Mouse (Mus musculus): ENCODE results near the gene Car8.
"Not testable (repeated sequence)": the region's sequence is repeated elsewhere in the genome, so short reads cannot be mapped to it uniquely, and the experiment has no call there.

Gene Car8

DNA sequence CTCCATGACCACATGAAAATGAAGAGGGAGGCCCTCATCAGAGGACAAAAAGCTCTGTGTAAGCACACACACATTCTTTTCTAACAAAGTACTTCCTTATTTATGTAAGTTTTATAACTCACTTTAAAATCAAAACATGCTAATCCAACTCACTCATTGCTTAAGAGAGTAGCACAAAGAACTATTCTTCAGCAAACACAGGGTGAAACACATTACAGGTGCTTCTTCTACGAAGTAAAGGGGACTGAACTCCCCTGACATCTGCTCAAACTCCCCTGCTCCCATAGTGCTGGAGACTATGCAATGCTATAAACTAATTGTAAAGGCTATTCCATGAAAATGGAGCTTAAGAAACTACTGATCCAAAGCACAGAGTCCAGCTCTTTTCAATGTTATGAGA is 35.5 kb downstream of the Car8 start:
- no peak for DNase-seq (ENCODE audit: low spot score in 2 of 2)

DNA sequence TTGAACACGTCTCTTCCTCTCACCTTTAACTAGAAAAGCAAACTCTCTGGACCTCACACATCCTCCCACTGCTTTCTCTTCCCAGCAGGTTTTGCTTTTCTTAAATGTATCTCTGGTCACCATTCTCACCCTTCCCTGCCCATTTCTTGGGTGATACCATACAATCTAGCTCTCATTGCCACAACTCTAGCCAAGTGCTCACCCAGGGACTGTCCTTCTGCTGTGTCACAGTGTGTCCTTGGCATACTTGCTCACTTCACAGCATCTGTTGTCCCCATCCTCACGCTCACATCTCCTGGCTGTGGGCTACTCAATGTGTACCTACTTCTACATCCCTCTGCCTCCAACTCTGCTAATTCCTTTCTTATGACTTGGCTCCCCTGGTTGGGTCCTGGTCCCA is 37.2 kb downstream of the Car8 start:
- DNase-seq (ENCODE audit: low spot score in 2 of 2): no peak

DNA sequence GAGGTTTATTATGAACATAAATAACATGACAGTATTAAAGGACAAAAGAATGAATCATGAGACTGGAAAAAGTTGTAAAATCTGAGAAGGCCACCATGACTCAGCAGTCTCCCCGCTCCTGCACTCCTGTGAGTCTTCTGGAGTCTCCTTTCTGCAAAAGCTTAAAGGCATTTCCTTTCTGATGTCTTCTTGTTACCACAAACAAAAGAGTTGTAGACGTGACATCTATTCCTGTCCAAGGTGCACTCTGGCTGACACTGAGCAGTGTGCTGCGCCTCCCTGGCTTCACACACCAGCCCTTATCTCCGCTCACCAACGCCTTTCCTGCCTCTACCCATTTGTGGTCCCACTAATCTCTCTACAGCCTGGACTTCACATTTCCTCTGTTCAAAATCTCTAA is 38.8 kb downstream of the Car8 start:
- DNase-seq (ENCODE audit: low spot score in 2 of 2): no peak

DNA sequence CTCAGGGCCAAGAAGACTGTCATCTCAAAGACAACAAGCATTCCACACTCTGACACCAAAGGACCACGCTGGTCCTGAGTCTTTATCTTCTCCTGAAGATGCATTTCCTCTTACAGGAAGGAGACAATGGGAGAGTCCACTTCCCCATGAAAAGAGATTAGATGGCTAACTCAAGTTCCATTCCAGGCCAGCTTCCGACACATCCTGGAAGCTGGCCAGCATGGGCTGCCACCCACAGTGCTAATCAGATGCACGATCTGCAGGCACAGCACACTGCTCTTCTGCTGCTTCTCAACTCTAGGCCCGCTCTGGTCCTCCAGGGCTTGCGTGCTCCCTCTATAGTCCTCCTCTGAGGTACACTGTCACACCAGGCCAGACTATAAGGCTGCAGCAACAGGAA is 40.8 kb downstream of the Car8 start:
- DNase-seq (ENCODE audit: low spot score in 2 of 2): no peak

DNA sequence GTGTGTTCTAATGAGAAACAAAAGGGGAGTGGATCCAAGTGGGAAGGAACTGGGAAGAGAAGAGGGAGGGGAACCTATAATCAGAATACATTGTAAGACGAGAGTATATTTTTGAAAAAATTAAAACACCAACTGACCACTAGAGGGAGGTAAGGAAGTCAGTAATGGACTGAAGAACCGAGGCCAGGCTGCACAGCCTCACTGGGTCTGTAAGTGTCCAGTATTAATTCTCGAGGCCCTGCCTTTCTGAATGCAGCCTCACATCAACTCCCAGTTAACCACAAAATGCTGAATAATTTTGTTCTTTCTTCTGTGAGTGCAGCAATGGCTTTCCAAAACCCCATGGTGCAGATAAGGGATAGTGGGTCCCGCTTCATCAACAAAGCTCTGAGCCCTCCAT is 48.4 kb downstream of the Car8 start:
- no peak for DNase-seq (ENCODE audit: low spot score in 2 of 2)

DNA sequence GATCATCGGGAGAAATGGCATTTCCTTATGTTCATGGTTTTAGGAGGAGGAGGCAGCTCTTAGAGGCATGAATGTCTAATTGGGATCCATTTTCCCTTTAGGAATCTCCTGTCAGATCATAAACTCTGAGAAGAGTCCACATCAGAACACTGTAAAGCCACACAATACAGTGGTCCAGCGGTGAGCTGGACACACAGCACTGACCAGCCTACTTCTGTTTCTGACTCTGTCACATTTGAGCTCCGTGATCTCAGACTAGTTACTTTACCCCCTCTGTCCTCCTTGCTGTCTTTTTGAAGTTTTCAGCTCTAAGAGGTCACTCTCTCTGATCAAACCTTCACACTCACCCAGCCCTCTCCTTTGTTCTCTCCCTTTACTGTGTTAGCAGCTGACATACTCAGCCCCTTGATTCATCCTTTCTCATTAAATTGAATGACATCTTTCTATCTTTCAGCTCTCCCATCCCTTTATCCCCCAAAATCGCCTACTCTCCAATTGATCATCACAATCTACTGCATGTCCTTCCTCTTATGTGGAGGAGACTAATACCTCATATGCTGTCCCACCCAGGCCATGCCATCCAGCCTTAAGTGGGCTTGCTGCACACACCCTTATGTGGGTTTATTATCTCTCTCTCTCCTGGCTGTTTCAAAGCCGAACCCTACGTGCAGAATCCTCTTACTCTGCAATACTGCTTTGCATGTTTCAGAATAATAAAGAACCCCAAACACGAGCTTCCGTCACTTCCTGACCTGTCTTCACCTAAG is 51.7 kb downstream of the Car8 start:
- DNase-seq (ENCODE audit: low spot score in 2 of 2): no peak

DNA sequence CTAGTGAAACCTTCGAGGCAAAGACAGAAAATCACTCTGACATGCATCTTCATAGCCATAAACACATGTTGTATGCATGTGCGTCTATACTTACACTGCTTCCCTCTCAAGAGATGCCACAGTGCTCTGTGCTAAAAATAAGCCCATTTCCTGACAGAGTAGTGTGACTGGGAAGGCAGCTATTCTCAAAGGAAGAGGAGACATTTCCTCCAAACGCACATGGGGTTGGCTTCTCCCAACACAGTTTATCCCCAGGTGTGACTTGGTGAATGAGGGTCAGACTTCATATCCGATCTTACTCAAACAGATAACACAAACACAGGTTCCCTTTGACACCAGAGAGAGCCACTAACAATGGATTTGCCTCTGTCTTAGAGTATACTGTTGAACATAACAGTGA is 58.3 kb downstream of the Car8 start:
- no peak for DNase-seq (ENCODE audit: low spot score in 2 of 2)

DNA sequence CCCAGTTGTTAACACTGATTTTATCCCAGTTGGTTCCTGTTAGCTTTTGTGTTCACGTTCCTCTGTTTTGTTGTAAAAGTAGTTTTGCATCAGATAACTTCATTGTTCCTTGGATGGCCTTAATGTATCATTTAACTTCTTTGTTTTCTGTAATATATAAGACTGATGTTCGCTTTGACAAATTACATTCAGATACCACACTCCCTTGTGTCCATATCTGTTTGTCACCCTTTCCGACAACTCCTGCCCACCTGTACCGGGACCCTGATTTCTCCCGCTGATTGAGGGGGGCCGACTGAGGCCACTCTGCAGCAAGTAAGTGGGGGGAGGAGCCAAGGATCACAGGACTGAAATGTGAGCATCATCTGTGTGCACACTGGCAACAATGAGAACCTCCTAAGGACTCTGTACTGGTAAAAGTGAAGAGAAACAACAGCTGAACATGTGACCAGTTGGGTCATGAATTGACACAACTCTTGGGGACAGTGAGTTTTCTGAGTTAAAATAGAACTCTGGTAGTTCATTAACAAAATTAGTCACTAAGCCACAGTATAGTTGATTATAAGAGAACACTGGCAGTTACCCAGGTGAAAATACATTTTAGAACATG is 84.1 kb downstream of the Car8 start:
- DNase-seq (ENCODE audit: low spot score in 2 of 2): no peak

DNA sequence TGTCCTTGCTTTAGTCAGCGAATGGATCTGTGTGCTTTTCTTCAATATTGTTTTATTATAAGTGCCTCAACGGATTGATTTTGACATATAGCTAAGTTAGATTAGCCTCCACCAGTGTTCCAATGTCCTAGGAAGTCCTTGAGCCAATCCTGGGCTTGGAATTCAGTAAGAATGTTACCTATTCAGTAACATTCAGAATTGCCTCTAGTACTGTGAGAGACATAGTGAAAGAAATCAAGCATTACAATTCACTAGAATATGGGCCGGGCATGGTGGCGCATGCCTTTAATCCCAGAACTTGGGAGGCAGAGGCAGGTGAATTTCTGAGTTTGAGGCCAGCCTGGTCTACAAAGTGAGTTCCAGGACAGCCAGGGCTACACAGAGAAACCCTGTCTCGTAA is 84.9 kb downstream of the Car8 start:
- not testable (repeated sequence) for DNase-seq (ENCODE audit: low spot score in 2 of 2)

DNA sequence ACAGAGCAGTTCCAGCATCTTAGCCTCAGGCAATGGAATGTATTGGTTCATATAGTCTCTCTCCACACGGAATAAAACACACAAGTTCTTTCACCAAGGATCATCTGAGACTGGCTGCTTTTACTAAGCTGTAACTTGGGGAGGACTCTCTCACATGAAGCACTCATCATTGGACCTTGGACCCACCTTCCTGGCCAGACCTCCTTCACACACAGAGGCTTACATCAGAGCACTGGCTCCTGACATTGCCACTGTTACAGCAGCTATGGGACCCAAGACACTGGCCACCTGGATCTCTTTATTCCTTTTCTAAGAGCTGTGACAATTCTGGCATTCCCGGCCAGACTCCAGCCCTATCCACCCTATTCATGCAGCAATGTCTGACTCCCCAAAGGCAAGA is 101.4 kb downstream of the Car8 start:
- no peak for DNase-seq (ENCODE audit: low spot score in 2 of 2)

DNA sequence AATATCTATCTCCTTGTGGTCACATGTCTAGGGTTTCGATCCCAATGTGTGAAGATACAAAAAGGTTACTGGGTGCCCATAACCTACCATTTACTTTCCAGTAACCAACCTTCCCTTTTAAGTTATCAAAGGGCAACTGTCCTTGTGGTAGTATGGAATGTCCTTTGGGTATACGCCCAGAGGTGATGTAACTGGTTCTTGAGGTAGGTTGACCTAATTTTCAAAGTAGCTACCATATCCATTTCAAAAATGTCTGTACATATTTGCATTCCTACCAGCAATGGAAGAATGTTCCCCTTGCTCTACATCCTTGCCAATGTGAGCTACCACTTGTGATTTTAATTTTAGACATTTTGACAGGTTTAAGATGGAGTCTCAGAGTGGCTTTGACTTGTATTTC is 106.8 kb downstream of the Car8 start:
- no peak for DNase-seq (ENCODE audit: low spot score in 2 of 2)

DNA sequence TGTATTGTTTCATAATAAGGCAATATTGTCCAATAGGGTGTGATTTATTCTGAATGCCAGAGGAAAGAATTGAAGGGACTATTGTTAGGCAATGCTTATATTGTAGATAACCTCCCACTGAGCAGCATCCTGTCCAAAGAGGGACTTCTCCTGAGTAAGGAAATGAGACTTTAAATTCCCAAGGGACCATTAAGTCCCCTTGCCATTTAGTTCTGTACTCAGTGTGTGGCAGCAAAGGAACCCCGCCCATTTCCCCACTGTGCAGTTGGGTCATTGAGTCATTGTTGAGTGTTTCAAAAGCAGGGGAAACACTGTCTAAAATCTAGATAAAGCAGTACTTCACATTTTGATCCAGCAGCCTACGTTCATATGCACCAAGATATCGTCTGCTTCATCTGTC is 125.3 kb downstream of the Car8 start:
- DNase-seq (ENCODE audit: low spot score in 2 of 2): no peak

DNA sequence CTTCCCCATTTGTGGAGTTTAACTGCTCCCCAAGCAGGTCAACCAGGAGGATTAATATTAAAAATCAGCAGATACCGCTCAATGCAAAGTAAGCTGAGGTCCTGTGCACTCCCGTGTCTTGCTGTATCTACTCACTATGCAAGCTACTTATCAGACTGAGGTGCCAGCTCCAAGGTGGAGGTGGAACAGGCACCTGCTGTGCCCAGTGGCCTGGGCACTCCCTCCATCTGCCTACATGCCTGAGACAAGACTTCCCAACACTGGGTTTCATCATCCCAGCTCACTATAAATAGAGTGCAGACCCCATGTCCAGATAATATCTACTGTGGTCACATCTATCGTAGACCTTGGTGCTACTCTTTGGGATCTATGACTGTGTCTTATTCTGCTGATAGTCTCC is 127.0 kb downstream of the Car8 start:
- DNase-seq (ENCODE audit: low spot score in 2 of 2): no peak

DNA sequence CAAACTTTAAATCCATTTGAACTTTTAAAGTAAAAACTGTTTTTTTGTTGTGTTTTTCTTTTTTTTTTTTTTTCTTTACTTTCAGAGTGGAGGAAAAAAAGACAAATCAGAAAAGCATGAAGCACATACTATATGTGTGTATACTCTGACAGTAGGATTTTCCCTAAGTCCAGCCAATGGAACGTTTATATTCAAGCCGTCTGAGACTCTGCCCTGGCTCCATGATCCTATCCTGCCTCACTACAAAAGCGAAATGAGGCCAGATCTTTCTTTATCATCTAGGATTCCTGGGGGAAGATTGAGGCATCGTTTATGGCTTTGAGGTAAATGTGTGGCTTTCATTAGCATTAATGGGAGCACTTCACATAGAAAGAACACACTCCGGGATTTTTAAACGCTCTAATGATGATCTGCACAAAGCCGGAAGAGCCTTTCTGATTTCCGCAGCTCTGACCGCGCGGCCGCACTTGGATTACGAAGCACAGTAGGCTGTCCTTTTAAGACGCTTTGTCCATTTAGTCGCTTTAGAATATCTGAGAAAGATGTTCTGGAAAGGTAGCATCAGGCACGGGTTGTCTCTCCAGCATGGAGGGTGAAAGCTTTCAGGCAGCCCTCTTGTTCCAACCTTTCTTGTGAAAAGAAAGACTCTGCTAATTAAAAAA is 128.8 kb downstream of the Car8 start:
- no peak for DNase-seq (ENCODE audit: low spot score in 2 of 2)

DNA sequence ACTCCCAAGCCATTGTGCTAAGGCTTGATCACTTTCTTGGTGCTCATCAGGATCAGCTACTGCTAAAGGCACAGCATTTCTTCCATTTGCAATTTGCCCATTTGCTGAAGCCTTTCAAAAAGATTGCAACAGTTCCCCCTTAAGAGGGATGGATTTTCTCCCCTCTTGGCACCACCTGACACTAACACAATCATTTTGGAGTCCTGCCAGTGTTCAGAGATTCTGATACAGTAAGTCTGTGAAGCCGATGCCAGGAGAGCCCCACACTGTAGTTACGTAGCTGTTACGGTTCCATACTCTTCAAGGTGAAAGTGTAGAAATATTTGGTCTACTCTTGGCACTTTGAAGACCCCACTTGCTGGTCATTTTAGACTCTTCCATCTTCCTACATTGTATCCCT is 137.4 kb downstream of the Car8 start:
- DNase-seq (ENCODE audit: low spot score in 2 of 2): no peak

DNA sequence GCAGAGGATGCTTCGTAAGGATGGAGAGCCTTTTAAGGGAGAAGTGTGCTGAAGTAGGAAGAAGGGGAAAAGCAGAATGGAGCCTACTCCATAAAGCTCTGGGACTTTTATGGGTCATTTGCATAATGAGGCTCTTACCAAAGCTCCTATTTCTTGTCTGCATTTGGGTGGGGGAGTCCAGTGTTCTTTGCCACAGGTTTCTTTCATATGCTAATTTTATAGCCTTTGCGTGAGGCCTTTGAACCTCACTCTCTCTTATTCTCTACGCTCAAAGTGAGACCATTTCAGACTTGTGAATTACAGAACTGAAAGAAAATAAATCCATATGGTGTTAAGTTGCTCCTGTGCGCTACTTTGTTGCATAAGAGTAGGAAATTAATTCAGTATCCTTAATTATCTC is 140.8 kb downstream of the Car8 start:
- no peak for DNase-seq (ENCODE audit: low spot score in 2 of 2)

DNA sequence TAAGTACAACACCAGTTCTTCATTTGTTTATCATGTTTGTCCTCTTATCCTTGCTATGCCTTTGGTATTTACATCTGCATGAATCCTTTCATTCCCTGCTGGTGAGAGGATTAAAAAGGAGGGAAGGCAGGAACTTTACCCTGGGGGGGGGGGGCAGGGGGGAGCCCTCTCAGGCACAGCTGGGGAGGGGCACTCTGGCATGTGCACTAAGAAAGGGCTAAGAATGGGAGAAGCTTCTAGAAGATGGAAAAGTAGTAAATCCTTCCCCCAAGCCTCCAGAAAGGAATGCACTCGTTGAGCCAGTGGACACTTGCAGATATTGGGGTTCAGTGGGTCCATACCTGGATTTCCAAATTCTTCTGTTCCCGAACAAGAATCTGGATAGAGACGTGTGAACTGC is 141.2 kb downstream of the Car8 start:
- no peak for DNase-seq (ENCODE audit: low spot score in 2 of 2)

DNA sequence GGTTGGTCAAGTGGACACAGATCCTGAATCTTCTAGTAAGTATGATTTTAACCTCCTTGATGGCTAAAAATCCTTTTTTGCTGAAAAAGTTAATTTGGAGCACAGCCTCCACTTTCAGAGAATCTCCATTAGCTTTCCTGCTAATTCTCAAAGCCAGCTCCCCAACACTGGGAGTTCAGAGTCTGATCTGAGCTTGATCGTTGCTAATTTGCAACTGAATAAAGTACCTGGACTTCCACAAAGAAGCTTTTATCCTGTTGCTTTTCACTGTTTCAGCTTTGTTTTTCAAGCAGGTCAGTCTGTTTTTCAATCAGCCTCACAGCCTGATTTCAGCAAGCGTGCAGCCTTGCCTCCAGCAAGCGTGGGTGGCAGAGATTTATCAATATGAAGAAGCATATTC is 145.3 kb downstream of the Car8 start:
- DNase-seq (ENCODE audit: low spot score in 2 of 2): not testable (repeated sequence)

Measured in natural killer cell, adult 2 months (primary cell).